Mouse (Mus musculus) stomach, embryonic 16.5 days (tissue): ENCODE measurements around the gene Btbd17. TPM values are rescaled to one million over a fixed set of nuclear protein-coding genes. Genes with fewer than 3 reads are reported as not detected.

ENCODE experiments used
- ATAC-seq: fragments of 200-750 bp; cut with Nextera tagmentation; 2 replicates; pipeline ENCODE4 v1.8.0; 2017; ENCODE audit warnings: moderate number of reproducible peaks, moderate TSS enrichment; ENCODE audit not compliant: insufficient read depth, low FRiP score
- H3K27ac ChIP-seq: fragments of 300-500 bp; sonication (generic); 2 replicates; pipeline ENCODE4 v1.5.1; 2014; ENCODE audit warnings: low read length
- H3K27me3 ChIP-seq: fragments of 300-500 bp; sonication (generic); 2 replicates; pipeline ENCODE4 v1.6.1; 2014; ENCODE audit warnings: low read length, control low read depth, mixed read lengths; ENCODE audit not compliant: control insufficient read depth, insufficient read depth
- H3K36me3 ChIP-seq: fragments of 300-500 bp; sonication (generic); 2 replicates; pipeline ENCODE4 v1.6.1; 2014; ENCODE audit warnings: low read length; ENCODE audit not compliant: control insufficient read depth, insufficient read depth
- H3K4me1 ChIP-seq: fragments of 300-500 bp; sonication (generic); 2 replicates; pipeline ENCODE4 v1.6.1; 2014; ENCODE audit warnings: low read length, control low read depth, mixed read lengths; ENCODE audit not compliant: control insufficient read depth, insufficient read depth
- H3K4me2 ChIP-seq: fragments of 300-500 bp; sonication (generic); 2 replicates; pipeline ENCODE4 v1.6.1; 2014; ENCODE audit warnings: low read depth, low read length, mixed read lengths
- H3K4me3 ChIP-seq: fragments of 300-500 bp; sonication (generic); replicated peaks from 2 replicates; pipeline ENCODE4 v1.5.1; 2014; ENCODE audit warnings: mild to moderate bottlenecking, low read length
- H3K9ac ChIP-seq: fragments of 300-500 bp; sonication (generic); 2 replicates; pipeline ENCODE4 v1.6.1; 2014; ENCODE audit warnings: low read length
- H3K9me3 ChIP-seq: fragments of 300-500 bp; sonication (generic); replicated peaks from 2 replicates; pipeline ENCODE4 v1.6.1; 2016; ENCODE audit warnings: low read length, control low read depth; ENCODE audit not compliant: control insufficient read depth
- WGBS: fragments of 180-500 bp; shearing (Covaris S2); extraction: QIAGEN DNeasy Blood & Tissue Kit; methylation state at CpG from one replicate; pipeline ENCODE4 v1.1.7; 2014; 5-methylcytosine and 5-hydroxymethylcytosine counted together
- polyA plus RNA-seq: library from polyadenylated mRNA; unstranded; fragments of >200 nt; fragmentation: Nextera tagmentation; extraction: Ambion mirVana; gene quantifications from 2 replicates; pipeline ENCODE4 v1.2.1, GENCODE M21; 2015

Btbd17 gene
- polyA plus RNA-seq, 1 experiment from 2014 or later: 1.3 TPM

DNA sequence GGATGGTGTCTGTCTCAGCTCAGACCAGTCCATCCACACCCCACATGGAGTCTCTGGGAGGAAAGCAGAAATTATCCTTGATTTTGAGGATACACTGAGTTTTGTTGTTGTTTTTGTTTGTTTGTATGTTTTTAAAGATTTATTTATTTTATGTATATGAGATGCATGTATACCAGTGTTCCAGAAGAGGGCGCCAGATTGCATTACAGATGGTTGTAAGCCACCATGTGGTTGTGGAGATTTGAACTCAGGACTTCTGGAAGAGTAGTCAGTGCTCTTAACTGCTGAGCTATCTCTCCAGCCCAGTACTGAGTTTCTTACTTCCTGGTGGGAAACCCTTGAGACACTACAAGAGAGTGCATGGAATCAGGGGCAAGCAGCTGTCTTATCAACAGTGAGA, 13.6 kb upstream of the Btbd17 start:
- Histone ChIP-seq H3K4me3 (no peak overlapping the region), H3K9me3 (no peaks in the 10 kb centered on the region), H3K36me3 (no peaks in the 10 kb centered on the region), H3K4me2 (no peak overlapping the region), H3K27me3 (no peaks in the 10 kb centered on the region), H3K4me1 (peaks cover 9% of the 10 kb centered on the region), H3K27ac (no peak overlapping the region), H3K9ac (no peak overlapping the region)
- 76% methylated on average over 1 of the region's 1 CpGs for WGBS
- ATAC-seq: no peak

DNA sequence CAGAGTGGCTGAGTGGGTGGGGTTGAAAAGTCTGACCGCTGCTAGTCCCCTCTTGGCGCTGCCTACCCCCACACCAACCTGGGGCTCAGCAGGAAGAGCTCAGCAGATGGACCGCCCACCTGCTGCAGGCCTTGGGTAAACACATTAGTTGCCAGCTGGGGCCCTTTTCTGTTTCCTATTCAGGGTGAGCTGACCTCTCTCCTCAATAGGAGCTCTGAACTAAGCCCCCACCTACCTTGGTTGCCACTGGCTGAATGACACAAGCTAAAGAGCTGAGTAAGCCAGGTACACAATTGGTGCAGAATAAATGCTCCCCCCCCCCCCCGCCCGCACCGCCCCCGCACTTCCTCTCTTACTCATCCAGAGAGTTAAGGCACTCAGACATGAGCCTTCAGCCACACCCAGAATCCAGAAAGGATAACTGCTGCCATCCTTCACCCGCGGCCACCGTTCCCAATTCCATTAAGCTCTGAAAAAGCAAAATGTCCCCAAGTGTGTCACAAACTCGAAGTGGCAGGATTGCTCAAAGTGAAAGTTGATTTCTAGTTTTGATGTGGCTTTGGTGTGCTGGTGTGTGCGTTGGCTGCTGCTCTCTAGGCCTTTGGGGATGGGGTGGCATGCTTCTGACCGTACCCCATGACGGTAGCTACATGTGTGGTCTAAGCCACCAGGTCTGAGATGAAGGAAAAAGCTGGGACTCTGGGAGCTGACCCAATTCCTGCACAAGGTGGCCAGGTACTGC, 12.1 kb upstream of the Btbd17 start:
- no peaks in the 10 kb centered on the region for H3K36me3 ChIP-seq
- no peak overlapping the region for H3K4me3 ChIP-seq
- ATAC-seq: peak; percentile 68; the same call in 1 of the 2 replicates
- peaks cover 9% of the 10 kb centered on the region for H3K4me1 ChIP-seq
- H3K4me2 ChIP-seq: no peak overlapping the region
- H3K27me3 ChIP-seq: no peaks in the 10 kb centered on the region
- H3K9ac ChIP-seq: no peak overlapping the region
- 25% methylated on average over 14 of the region's 14 CpGs for WGBS
- no peak overlapping the region for H3K27ac ChIP-seq
- no peaks in the 10 kb centered on the region for H3K9me3 ChIP-seq

DNA sequence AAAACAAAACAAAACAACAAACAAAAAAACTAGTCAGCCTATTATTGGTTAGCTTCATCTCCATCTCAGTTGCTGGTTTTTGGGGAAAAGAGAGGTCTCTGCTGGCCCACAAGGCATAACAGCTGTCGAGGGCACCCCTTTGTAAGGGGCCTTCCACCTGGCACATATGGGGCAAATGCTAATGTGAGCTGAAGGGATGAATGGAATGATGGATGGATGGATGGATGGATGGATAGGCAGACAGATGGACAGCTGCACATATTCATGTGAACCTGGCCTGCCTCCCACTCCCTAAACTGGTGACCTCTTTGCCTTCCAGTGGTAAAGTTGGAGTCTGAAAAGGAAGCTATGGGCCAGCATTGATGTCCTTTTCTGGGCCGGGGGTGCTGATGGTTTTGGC, 11.3 kb upstream of the Btbd17 start:
- Histone ChIP-seq H3K36me3 (no peaks in the 10 kb centered on the region), H3K27me3 (no peaks in the 10 kb centered on the region), H3K9me3 (no peaks in the 10 kb centered on the region; the same call in 1 of the 2 replicates), H3K27ac (no peak overlapping the region), H3K4me3 (no peak overlapping the region), H3K9ac (no peak overlapping the region), H3K4me2 (no peak overlapping the region), H3K4me1 (peaks cover 9% of the 10 kb centered on the region)
- WGBS: 64% methylated on average over 2 of the region's 2 CpGs
- no peak for ATAC-seq

DNA sequence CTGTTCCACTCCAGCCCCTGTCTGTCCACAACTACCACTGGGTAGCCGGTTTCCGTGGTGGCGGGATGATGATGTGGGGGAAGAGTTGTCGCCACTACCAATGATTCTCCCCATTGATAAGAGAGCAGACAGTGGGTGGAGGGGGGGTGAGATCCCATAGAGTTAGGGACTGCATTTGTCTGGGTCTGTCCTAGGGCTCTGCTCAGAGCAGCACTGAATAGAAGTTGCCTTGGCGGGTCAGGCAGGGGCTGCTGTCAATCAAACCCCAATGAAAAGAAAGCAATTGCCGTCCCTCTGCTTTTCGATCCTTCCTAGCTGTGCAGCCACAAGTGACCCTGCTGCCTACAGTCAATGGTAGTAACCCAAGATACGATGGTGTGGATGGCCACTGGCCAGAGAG, 8.2 kb upstream of the Btbd17 start:
- Histone ChIP-seq H3K4me1 (peaks cover 9% of the 10 kb centered on the region), H3K9me3 (no peaks in the 10 kb centered on the region; the same call in 1 of the 2 replicates), H3K4me2 (no peak overlapping the region), H3K4me3 (no peak overlapping the region), H3K36me3 (no peaks in the 10 kb centered on the region), H3K27ac (no peak overlapping the region), H3K9ac (no peak overlapping the region), H3K27me3 (no peaks in the 10 kb centered on the region)
- 63% methylated on average over 8 of the region's 8 CpGs for WGBS
- ATAC-seq: no peak

DNA sequence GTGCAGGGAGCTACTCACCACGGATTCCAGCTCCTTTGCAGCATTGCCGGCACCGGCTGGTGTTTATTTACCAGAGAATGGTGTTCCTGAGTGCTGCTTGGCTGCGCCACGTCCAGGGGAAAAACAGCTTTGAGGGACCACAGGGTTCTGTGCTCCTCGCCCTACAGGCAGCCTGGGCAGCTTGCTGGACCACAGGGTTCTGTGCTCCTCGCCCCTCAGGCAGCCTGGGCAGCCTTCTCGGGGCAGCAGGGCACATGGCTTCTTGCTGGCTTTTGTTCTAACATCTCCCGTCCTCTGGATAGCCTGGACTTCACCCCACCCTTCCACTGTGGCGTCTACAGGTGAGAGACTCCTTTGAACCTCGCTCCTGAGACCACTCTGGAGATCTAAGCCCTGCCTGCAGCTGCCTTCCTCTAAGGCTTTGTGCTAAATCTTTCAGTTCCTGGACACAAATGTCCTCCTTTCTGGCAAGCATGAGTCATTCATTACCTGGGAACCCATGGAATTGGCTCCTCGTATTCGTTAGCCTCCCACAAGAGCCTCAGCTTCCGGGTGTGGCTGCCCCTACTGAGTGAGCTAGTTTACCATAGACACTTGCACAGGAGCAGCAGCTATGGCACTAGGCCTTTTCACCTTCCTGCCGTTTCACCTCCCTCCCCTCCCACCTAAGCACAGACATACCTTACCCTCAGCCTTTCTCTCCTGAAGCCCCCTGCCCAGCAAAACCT, 7.0 kb upstream of the Btbd17 start:
- 41% methylated on average over 15 of the region's 15 CpGs for whole genome bisulfite sequencing
- ATAC-seq: peak; percentile 38; the same call in 1 of the 2 replicates

DNA sequence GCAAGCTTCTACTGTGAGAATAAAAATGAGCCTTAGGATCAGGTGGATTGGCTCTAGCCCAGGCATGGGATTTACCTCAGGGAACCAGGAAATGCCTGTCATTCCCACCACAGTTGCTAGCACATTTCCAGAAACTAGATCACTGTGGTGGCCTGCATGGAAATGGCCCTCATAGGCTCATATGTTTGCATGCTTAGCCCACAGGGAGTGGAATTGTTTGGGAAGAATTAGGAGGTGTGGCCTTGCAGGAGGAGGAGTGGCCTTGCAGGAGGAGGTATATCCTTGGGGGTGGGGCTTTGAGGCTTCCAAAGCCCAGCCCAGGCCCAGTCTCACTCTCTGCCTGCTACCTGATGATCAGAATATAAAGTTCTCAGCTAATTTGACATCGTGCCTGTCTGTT, 6.2 kb upstream of the Btbd17 start:
- no peak for ATAC-seq
- no peak overlapping the region for H3K4me2 ChIP-seq
- no peaks in the 10 kb centered on the region; the same call in 1 of the 2 replicates for H3K9me3 ChIP-seq
- no peaks in the 10 kb centered on the region for H3K36me3 ChIP-seq
- H3K27ac ChIP-seq: no peak overlapping the region
- H3K4me3 ChIP-seq: no peak overlapping the region
- 80% methylated on average over 1 of the region's 1 CpGs for WGBS
- H3K27me3 ChIP-seq: no peaks in the 10 kb centered on the region
- no peak overlapping the region for H3K9ac ChIP-seq
- no peaks in the 10 kb centered on the region; the same call in 1 of the 2 replicates for H3K4me1 ChIP-seq

More for the DNA sequence above, 7.0 kb upstream of the Btbd17 start:
- H3K9me3 ChIP-seq: no peaks in the 10 kb centered on the region; the same call in 1 of the 2 replicates
- no peak overlapping the region for H3K4me3 ChIP-seq
- no peaks in the 10 kb centered on the region for H3K36me3 ChIP-seq
- no peaks in the 10 kb centered on the region for H3K27me3 ChIP-seq
- H3K27ac ChIP-seq: peak overlapping the region; percentile 34; the same call in 1 of the 2 replicates
- peaks cover 4% of the 10 kb centered on the region for H3K4me1 ChIP-seq
- H3K9ac ChIP-seq: 0 out of 2 replicates have a peak overlapping the region, but pooled peaks have one; percentile 5
- no peak overlapping the region for H3K4me2 ChIP-seq

DNA sequence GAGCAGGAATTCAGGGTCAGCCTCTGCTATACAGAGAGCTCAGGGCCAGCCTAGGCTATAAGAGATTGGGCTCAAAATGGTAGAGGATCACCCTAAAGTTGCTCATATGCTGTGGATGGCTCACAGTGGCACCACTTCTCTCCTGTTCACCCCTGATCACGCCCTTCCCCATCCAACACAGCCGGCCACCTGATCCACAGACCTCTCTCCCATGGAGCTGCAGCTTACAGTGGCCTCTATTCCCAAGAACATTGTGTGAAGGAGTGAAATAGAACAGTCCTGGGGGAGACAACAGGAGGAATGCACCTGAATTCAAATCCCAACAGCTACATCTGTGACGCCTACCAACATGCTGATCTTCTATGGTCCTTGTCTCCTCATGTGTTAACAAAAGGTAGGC, 2.9 kb upstream of the Btbd17 start, which contains the start of gene Gpr142:
Gpr142 (plus strand) TSS at position 301 of the 400 bp plus-strand sequence.
- Histone ChIP-seq H3K36me3 (no peaks in the 10 kb centered on the region), H3K27me3 (peaks cover 2% of the 10 kb centered on the region; the same call in 1 of the 2 replicates), H3K4me2 (no peak within 1 kb of the TSS), H3K9ac (no peak within 1 kb of the TSS), H3K4me1 (peaks cover 10% of the 10 kb centered on the region), H3K27ac (no peak within 1 kb of the TSS), H3K4me3 (no peak within 1 kb of the TSS), H3K9me3 (no peaks in the 10 kb centered on the region; the same call in 1 of the 2 replicates)
- 94% methylated on average over 3 of the region's 3 CpGs for WGBS
- no peak for ATAC-seq

DNA sequence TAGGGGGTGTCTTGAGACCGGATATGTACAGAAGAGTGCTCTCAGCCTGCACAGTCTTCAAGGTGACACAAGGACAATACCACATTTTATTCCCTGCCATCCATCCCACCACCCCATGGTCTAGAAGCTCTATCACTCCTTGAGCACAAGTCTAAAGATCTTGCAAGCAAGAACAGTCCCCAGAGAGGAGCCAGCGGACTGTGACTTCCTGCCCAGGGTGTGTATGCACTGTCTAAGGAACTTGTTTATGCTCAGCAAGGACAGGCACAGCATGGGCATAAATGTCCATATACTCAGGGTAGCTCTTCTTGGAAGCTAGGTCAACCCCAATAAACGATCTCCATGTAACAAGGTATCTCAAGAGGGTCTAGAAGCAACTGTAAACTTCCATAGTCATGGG, 2.2 kb upstream of the Btbd17 start:
- Histone ChIP-seq H3K9ac (no peak overlapping the region), H3K4me3 (no peak overlapping the region), H3K27me3 (peaks cover 8% of the 10 kb centered on the region), H3K4me2 (no peak overlapping the region), H3K4me1 (peaks cover 10% of the 10 kb centered on the region), H3K27ac (no peak overlapping the region), H3K9me3 (no peaks in the 10 kb centered on the region; the same call in 1 of the 2 replicates), H3K36me3 (no peaks in the 10 kb centered on the region)
- 77% methylated on average over 3 of the region's 3 CpGs for WGBS
- no peak for ATAC-seq

DNA sequence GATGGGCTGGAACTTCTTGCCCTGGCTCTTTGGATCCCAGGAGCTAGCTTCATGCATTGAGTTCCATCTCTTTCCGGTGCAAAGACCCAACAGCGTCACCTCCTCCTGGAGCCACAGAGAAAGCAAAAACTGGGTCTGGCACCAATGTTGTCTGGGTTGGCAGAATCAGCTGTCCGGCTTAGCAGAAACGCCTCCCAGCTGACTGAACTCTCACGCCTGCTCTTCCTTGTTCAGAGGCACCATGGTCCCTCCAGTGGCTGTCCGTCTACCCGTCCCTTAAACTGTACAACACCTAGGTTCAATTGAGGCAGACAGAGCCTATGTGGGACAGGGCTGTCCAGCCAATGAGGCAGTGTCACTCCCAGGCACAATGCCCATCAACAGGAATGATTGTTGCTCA, 1.4 kb upstream of the Btbd17 start:
- no peak for ATAC-seq
- WGBS: 82% methylated on average over 7 of the region's 7 CpGs

More for the DNA sequence above, 1.4 kb upstream of the Btbd17 start:
- Histone ChIP-seq H3K27me3 (peaks cover 16% of the 10 kb centered on the region), H3K27ac (no peak overlapping the region), H3K9me3 (no peaks in the 10 kb centered on the region; the same call in 1 of the 2 replicates), H3K9ac (no peak overlapping the region), H3K36me3 (no peaks in the 10 kb centered on the region), H3K4me3 (no peak overlapping the region), H3K4me2 (no peak overlapping the region), H3K4me1 (peaks cover 12% of the 10 kb centered on the region)
